Mouse (Mus musculus): Measurements from ENCODE around the gene Fancg.
A peak's percentile ranks its signal among the peaks of the same experiment; 100 is the strongest.

DNA sequence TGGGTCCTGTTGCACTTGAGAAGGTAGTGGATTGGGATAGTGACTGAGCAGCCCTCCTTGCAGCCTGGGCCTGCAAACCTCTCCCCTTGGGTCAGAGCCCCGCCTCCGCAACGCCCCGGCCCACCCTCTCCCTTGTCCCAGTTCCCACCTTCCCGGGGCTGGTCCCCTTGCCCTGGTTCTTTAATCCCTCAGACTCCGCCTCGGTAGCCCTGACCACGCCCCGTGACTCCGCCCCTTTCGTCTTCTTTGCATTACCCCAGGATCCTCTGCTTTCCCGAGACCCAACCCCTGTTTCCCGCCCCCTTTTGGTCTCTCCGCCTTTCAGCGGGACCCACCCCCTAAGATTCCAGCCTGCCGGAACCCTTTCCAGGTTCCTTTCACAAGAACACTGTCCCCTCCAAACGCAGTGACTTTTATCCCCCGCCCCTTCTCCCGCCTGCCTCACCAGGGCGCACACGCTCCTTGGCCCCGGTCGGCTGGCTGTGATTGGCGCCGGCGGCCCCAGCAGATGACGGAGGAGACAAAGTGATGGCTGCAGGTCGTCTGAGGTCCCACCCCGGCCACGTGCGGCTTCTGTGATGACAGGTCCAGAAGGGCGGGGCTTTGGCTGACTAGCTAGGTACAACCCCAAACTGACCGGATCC, 35.5 kb upstream of the Fancg start, which contains the start of gene Fam214b:
- TF ChIP-seq TAL1 (IDR thresholded peaks at IDR 0.05; ENCODE audit: low read length) (no peak), RCOR1 (IDR thresholded peaks at IDR 0.05; ENCODE audit: low read depth, low read length) (no peak), MAX (IDR thresholded peaks at IDR 0.05; ENCODE audit: low read length) (peak; percentile 93), GATA1 (IDR thresholded peaks at IDR 0.05; ENCODE audit: low read depth, low read length) (no peak), CTCF (IDR thresholded peaks at IDR 0.05 in 2 of 3, conservative IDR thresholded peaks at IDR 0.05 in 1 of 3; ENCODE audit: control insufficient read depth in 1 of 3, insufficient read depth in 1 of 3, low read depth in 2 of 3, low read length in 3 of 3, poor library complexity in 1 of 3, severe bottlenecking in 1 of 3) (no peak), ZMIZ1 (IDR thresholded peaks at IDR 0.05; ENCODE audit: low read depth, low read length) (no peak), POLR2A (IDR thresholded peaks at IDR 0.05; ENCODE audit: control insufficient read depth in 1 of 2, insufficient read depth in 1 of 2, low read depth in 1 of 2, low read length in 2 of 2, poor library complexity in 1 of 2) (no peak), RAD21 (IDR thresholded peaks at IDR 0.05; ENCODE audit: low read depth, low read length) (no peak), EP300 (IDR thresholded peaks at IDR 0.05; ENCODE audit: low read depth in 1 of 2, low read length in 2 of 2) (no peak), NRF1 (IDR thresholded peaks at IDR 0.05; ENCODE audit: insufficient read depth, low read depth, low read length, poor library complexity, severe bottlenecking) (peak; percentile 83), HCFC1 (IDR thresholded peaks at IDR 0.05; ENCODE audit: low read depth, low read length) (peak; percentile 64), USF1 (IDR thresholded peaks at IDR 0.05; ENCODE audit: low read depth, low read length) (peak; percentile 83), KAT2A (conservative IDR thresholded peaks at IDR 0.05; ENCODE audit: low read depth, low read length) (no peak)
